Mouse (Mus musculus) liver, embryonic 11.5 days (tissue): ENCODE results near the gene Gm498. TPM values are rescaled to one million over a fixed set of nuclear protein-coding genes. Genes with fewer than 3 reads are reported as not detected.

Source experiments
- ATAC-seq: fragments of 200-750 bp; cut with Nextera tagmentation; replicated peaks from 2 replicates; pipeline ENCODE4 v1.8.0; 2017; ENCODE audit warnings: moderate number of reproducible peaks, mild to moderate bottlenecking, moderate TSS enrichment, moderate library complexity; ENCODE audit not compliant: low FRiP score
- DNase-seq: peaks from one replicate; pipeline ENCODE4 v3.0.0-alpha.2; 2017; ENCODE audit warnings: low spot score
- H3K27ac ChIP-seq: fragments of 300-500 bp; sonication (generic); 2 replicates; pipeline ENCODE4 v1.5.1; 2014; ENCODE audit warnings: mild to moderate bottlenecking, low read depth, low read length, control low read depth
- H3K27me3 ChIP-seq: fragments of 300-500 bp; sonication (generic); replicated peaks from 2 replicates; pipeline ENCODE4 v1.6.1; 2014; ENCODE audit warnings: low read length, mixed read lengths; ENCODE audit not compliant: control insufficient read depth, insufficient read depth
- H3K36me3 ChIP-seq: fragments of 300-500 bp; sonication (generic); 2 replicates; pipeline ENCODE4 v1.6.1; 2014; ENCODE audit warnings: mild to moderate bottlenecking, low read length, moderate library complexity, mixed read lengths; ENCODE audit not compliant: control insufficient read depth, insufficient read depth
- H3K4me1 ChIP-seq: fragments of 300-500 bp; sonication (generic); replicated peaks from 2 replicates; pipeline ENCODE4 v1.6.1; 2014; ENCODE audit warnings: low read length, mixed read lengths; ENCODE audit not compliant: control insufficient read depth, insufficient read depth
- H3K4me2 ChIP-seq: fragments of 300-500 bp; sonication (generic); 2 replicates; pipeline ENCODE4 v1.6.1; 2014; ENCODE audit warnings: mild to moderate bottlenecking, control low read depth, moderate library complexity
- H3K4me3 ChIP-seq: fragments of 300-500 bp; sonication (generic); 2 replicates; pipeline ENCODE4 v1.5.1; 2014; ENCODE audit warnings: low read depth, low read length, control low read depth
- H3K9ac ChIP-seq: fragments of 300-500 bp; sonication (generic); 2 replicates; pipeline ENCODE4 v1.6.1; 2014; ENCODE audit warnings: low read depth, low read length, control low read depth
- H3K9me3 ChIP-seq: fragments of 300-500 bp; sonication (generic); 2 replicates; pipeline ENCODE4 v1.6.1; 2016; ENCODE audit warnings: low read length, inconsistent platforms, mixed read lengths; ENCODE audit not compliant: control insufficient read depth
- WGBS: fragments of 180-500 bp; shearing (Covaris S2); extraction: QIAGEN DNeasy Blood & Tissue Kit; methylation state at CpG from one replicate; pipeline ENCODE4 v1.1.7; 2014; 5-methylcytosine and 5-hydroxymethylcytosine counted together
- polyA plus RNA-seq: library from polyadenylated mRNA; unstranded; fragments of >200 nt; fragmentation: Nextera tagmentation; extraction: Ambion mirVana; gene quantifications from 2 replicates; pipeline ENCODE4 v1.2.1, GENCODE M21; 2014

The Gm498 gene
- polyA plus RNA-seq, 1 experiment from 2014 or later = not detected

DNA sequence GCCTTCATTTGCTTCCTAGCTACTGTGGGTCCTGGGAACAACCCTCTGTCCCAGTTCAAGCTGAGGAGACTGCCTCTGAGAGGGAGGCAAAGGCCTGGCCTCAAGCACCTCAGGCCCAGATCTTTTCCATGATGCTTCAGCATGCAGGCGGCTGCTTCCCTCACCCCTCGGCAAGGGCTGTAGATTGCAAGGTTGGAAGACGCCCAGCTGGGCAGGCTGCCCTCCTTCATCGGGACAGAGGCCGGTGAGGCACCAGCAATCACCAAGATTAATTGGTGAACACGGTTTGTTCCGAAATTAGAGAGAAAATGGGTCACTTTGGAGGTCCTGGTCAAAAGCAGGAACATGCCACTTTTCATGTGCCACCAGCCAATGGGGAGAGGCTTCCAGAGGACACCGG is 47.0 kb downstream of the Gm498 start:
- DNase-seq (no peak), ATAC-seq (no peak)
- Histone ChIP-seq H3K4me1 (no peaks in the 10 kb centered on the region), H3K4me2 (no peak overlapping the region), H3K36me3 (no peaks in the 10 kb centered on the region), H3K27ac (no peak overlapping the region), H3K9ac (no peak overlapping the region), H3K9me3 (no peaks in the 10 kb centered on the region; the same call in 1 of the 2 replicates), H3K27me3 (no peaks in the 10 kb centered on the region), H3K4me3 (no peak overlapping the region)
- 70% methylated on average over 8 of the region's 8 CpGs for whole genome bisulfite sequencing

DNA sequence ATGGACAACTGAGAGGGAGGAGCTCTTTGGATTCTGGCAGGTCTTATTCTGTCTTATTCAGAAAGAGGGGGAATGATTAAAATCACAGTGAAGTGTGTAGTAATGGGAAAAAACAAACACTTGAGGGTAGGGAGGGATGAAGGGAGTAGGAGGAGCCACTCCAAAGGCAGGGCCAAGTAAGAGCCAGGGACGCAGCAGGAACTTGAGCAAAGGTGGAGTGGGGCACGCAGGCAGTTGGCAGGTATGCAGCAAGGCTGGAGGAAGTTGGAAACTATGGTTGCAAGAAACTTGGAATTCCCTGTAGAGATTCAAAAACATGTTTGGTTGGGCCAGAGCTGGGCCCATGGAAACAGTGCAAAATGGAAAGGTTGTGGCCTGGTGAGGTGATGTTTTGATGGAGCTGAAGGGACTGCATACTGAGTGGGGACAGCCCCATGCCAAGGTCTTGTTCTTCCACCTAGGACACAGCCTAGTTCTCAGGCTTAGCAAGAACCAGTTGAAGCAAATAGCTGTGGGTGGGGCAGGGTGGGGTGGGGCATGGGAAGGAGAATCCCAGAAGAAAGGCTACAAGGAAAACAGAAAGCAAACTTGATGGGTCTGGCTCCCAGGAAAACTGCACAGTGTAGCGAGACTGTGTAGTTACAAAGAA is 52.5 kb downstream of the Gm498 start:
- H3K4me1 ChIP-seq = no peaks in the 10 kb centered on the region
- 75% methylated on average over 3 of the region's 3 CpGs for WGBS
- H3K4me2 ChIP-seq = no peak overlapping the region
- DNase-seq (no peak), ATAC-seq (no peak)
- H3K36me3 ChIP-seq = no peaks in the 10 kb centered on the region
- H3K9me3 ChIP-seq = no peaks in the 10 kb centered on the region
- H3K27ac ChIP-seq = no peak overlapping the region
- H3K27me3 ChIP-seq = no peaks in the 10 kb centered on the region; the same call in 1 of the 2 replicates
- H3K9ac ChIP-seq = no peak overlapping the region
- H3K4me3 ChIP-seq = no peak overlapping the region

DNA sequence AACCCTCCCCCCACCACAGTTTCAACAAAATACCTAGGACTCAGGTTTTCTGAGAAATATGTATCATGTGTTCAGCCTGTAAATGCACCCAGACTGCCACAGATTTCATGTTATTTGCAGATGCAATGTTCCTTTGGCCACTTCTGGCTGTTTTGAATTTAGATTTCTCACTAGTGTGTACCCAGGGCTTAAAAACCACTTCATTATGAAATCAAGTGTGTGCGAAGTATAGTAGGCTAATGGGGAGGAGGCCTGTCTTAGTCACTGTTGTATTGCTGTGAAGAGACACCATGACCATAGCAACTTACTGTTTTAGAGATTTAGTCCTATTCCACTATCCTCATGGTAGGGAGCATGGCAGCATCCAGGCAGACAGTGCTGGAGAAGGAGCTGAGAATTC is 63.3 kb downstream of the Gm498 start:
- no peaks in the 10 kb centered on the region for H3K4me1 ChIP-seq
- no peak overlapping the region for H3K27ac ChIP-seq
- WGBS = 84% methylated on average over 1 of the region's 1 CpGs
- DNase-seq (no peak), ATAC-seq (no peak)
- no peaks in the 10 kb centered on the region for H3K27me3 ChIP-seq
- no peaks in the 10 kb centered on the region for H3K9me3 ChIP-seq
- no peak overlapping the region for H3K9ac ChIP-seq
- no peak overlapping the region for H3K4me2 ChIP-seq
- no peak overlapping the region for H3K4me3 ChIP-seq
- no peaks in the 10 kb centered on the region for H3K36me3 ChIP-seq

DNA sequence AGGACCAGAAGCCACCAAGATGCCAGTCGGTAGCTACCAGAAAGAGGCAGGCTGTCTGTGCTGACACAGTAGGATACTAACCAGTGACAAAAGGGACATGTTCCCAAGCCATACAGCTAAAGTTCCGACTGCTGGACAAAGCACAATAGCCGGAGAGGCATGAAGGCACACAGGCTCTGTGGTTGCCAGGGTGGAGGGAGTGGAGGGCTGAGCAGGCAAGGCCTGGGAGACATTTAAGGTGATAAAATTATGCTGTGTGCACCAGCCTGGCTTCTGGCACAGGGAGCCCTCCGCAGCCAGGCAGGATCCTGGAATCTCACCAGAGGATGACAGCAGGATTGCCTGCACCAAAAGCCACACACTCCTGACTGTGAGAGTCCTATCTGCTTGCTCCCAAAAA is 72.0 kb downstream of the Gm498 start:
- Histone ChIP-seq H3K27me3 (no peaks in the 10 kb centered on the region), H3K27ac (no peak overlapping the region), H3K9ac (no peak overlapping the region), H3K9me3 (no peaks in the 10 kb centered on the region), H3K4me2 (no peak overlapping the region), H3K4me1 (no peaks in the 10 kb centered on the region), H3K36me3 (no peaks in the 10 kb centered on the region), H3K4me3 (no peak overlapping the region)
- 76% methylated on average over 4 of the region's 4 CpGs for WGBS
- ATAC-seq (no peak), DNase-seq (no peak)

DNA sequence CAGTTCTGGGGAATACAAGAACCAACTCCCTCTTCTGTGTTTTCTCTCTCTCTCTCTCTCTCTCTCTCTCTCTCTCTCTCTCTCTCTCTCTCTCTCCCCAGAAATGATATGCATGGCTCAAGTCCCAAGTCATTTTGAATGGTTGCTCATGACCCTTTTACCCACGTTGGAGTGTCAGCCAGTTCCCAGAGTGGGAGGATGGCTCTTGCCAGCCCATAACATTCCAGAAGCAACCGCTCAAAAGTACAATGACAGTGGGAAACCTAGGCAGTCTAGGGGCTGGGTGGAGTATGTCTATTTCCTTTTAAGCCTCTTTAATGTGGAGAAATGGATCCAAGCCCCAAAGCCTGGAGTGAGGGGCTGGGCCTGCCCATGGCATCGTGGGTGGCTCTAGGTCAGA is 72.8 kb downstream of the Gm498 start:
- H3K4me2 ChIP-seq = no peak overlapping the region
- ATAC-seq (no peak), DNase-seq (no peak)
- H3K4me3 ChIP-seq = no peak overlapping the region
- H3K27me3 ChIP-seq = no peaks in the 10 kb centered on the region
- no peaks in the 10 kb centered on the region for H3K9me3 ChIP-seq
- H3K36me3 ChIP-seq = no peaks in the 10 kb centered on the region
- 70% methylated on average over 3 of the region's 3 CpGs for WGBS
- H3K9ac ChIP-seq = no peak overlapping the region
- H3K4me1 ChIP-seq = no peaks in the 10 kb centered on the region
- no peak overlapping the region for H3K27ac ChIP-seq

DNA sequence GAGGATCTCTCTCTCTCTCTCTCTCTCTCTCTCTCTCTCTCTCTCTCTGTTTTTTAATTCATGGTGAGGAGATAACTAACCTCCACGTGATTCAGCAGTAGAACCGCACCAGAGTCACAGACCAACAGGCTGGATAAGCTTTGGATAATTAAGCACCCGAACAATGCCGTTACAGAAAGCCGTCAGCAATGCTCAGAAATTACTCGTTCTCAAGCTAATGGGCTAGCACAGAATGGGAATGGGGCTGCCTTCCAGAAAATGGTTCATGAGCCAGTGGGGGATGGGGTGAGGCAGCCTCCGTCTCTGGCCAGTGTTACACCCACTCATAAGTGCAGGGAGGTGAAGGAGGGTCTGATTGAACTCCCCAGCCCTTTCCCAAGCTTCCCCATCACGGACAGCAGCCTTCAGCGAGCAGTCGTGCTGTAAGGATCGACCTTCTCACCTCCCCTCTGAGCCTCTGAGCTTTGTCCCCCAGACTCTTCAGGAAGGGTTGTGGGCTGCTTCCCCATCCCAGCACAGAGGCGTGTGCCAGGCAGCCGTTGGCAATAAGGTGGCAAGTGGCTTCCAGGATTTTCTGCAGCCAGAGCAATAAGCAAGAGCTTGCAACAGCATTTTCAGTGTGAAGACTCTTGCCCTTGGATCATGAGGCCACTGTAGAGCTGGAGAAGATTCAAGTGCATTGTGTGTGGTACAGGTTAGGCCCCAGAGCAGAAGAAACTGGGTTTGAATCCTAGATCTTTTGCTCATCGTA is 76.5 kb downstream of the Gm498 start:
- no peaks in the 10 kb centered on the region for H3K36me3 ChIP-seq
- H3K27me3 ChIP-seq = no peaks in the 10 kb centered on the region
- ATAC-seq (no peak), DNase-seq (no peak)
- H3K4me3 ChIP-seq = no peak overlapping the region
- no peak overlapping the region for H3K27ac ChIP-seq
- H3K4me2 ChIP-seq = no peak overlapping the region
- H3K4me1 ChIP-seq = no peaks in the 10 kb centered on the region
- H3K9ac ChIP-seq = no peak overlapping the region
- no peaks in the 10 kb centered on the region for H3K9me3 ChIP-seq
- WGBS = 76% methylated on average over 14 of the region's 14 CpGs

DNA sequence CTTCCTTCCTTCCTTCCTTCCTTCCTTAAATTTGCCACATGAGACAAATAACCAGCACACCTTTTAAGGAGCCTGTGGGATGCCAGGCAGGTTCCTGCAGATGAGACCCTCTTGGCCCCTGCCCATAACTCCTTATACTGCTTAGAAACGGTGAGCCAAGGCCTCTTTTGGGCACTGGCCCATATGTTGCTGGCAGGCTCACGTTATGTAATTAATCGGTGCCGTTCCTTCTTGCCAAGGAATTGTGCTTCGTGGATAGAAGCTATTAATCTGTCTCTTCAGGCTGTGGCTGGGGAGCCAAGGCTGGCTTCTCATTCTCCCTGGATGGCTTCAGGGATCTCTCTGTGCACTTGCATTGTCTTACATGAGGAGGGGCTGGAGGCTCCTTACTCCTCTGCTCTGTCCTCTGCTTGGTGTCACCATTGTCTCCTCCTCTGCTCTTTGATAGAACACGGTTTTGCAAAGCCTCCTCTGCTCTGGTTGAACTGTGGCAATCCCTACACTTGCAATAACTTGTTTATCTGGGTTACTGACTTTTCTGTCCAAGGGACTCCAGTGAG is 77.9 kb downstream of the Gm498 start:
- no peak overlapping the region for H3K4me2 ChIP-seq

More for the DNA sequence above, 77.9 kb downstream of the Gm498 start:
- DNase-seq (no peak), ATAC-seq (no peak)
- no peaks in the 10 kb centered on the region for H3K4me1 ChIP-seq
- H3K36me3 ChIP-seq = no peaks in the 10 kb centered on the region
- 71% methylated on average over 6 of the region's 6 CpGs for WGBS
- no peak overlapping the region for H3K4me3 ChIP-seq
- H3K27me3 ChIP-seq = no peaks in the 10 kb centered on the region
- H3K9ac ChIP-seq = no peak overlapping the region
- H3K9me3 ChIP-seq = no peaks in the 10 kb centered on the region
- no peak overlapping the region for H3K27ac ChIP-seq
